Mouse (Mus musculus): ENCODE data around the gene Aox2. TPM values are rescaled to one million over a fixed set of nuclear protein-coding genes. Genes with fewer than 3 reads are reported as not detected.

Aox2 gene
- polyA plus RNA-seq, 1 experiment: not detected

DNA sequence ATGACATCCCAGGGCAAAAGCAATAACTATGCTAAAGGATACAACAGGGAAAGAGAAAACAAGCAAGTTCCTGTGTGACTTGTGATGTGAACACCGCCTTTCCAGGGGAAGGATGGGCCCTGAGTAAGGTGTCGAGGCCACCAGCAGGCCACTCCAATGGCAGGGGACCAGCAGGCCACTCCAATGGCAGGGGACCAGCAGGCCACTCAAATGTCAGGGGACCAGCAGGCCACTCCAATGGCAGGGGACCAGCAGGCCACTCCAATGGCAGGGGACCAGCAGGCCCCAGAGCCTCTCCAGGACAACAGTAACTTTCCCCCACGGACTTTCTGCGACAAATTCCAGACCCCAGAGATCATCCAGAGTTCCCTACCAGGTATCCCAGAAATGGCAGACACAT lies 2.3 kb downstream of the Aox2 start:
- Histone ChIP-seq H3K27me3 (ENCODE audit: control insufficient read depth, insufficient read depth, low read length, poor library complexity, severe bottlenecking) (no peaks in the 10 kb centered on the region), H3K27ac (ENCODE audit: insufficient read depth, low read length) (no peak overlapping the region), H3K9me3 (replicated peaks; ENCODE audit: control insufficient read depth, insufficient read depth, low read length, poor library complexity, severe bottlenecking) (no peaks in the 10 kb centered on the region), H3K9ac (ENCODE audit: low read depth, poor library complexity, severe bottlenecking) (no peak overlapping the region), H3K4me1 (ENCODE audit: control insufficient read depth, insufficient read depth, low read length) (peaks cover 3% of the 10 kb centered on the region), H3K4me3 (ENCODE audit: low read depth, low read length) (no peak overlapping the region), H3K36me3 (ENCODE audit: control insufficient read depth, insufficient read depth, low read length, poor library complexity, severe bottlenecking) (no peaks in the 10 kb centered on the region)
- TF ChIP-seq EP300 (IDR thresholded peaks at IDR 0.05; ENCODE audit: insufficient read depth, low read depth, low read length) (no peak), CTCF (IDR thresholded peaks at IDR 0.05; ENCODE audit: low read depth, low read length) (no peak), POLR2A (IDR thresholded peaks at IDR 0.05; ENCODE audit: insufficient read depth, low read length) (no peak)

DNA sequence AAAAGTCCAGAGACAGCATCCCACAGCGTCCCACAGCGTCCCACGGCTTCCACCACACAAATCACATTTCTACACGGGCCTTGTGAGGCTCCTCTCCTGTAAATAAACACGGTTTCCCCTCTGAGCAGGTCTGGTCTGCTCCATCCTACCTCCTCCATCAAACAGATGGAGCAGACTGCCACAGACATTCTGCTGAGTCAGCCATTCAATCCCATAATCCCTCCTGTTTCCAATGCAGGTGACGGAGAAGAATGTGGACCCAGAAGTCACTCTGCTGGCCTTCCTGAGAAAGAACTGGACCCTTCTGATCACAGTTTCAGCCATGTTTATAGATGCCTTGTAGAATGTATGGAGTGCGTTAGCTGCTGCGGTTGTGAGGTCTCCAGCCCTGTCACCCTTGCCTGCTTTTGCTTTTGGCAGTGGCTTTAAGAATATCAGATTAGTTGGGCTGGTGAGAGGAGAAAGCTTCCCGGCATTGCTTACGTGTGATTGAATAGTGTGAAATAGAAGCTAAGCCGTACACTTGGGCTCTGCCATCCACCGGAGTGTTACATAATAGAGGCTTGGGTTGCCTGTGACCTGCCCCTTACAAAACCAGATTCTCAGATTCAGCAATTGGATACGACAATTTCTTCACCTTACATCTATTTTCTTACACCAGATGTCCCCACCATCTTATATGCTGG lies 3.0 kb downstream of the Aox2 start:
- Histone ChIP-seq H3K4me1 (ENCODE audit: control insufficient read depth, insufficient read depth, low read length) (no peaks in the 10 kb centered on the region), H3K9me3 (replicated peaks; ENCODE audit: control insufficient read depth, insufficient read depth, low read length, poor library complexity, severe bottlenecking) (no peaks in the 10 kb centered on the region)

DNA sequence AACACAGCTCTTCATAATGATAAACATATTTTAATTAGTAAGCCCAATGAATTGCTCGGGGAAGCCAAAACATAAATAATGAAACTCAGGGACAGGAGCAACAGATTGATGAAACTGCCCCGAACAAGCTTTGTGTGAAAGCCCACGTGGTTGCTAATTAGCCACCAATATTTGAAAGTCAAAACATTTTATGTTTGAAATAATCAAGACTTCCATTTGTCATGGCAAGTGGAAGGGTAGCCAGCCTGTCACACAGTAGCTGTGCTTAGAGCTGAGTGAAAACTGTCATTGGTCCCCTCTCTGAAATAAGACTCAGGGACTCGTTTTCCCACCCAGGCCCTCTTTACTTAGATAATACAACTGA lies 3.5 kb downstream of the Aox2 start:
- no peak for TF ChIP-seq CTCF (IDR thresholded peaks at IDR 0.05; ENCODE audit: low read depth, low read length)
- no peak for TF ChIP-seq EP300 (IDR thresholded peaks at IDR 0.05; ENCODE audit: insufficient read depth, low read depth, low read length)
- TF ChIP-seq POLR2A (IDR thresholded peaks at IDR 0.05; ENCODE audit: insufficient read depth, low read length): no peak
- no peak overlapping the region for H3K27ac ChIP-seq (ENCODE audit: insufficient read depth, low read length)
- H3K9me3 ChIP-seq (replicated peaks; ENCODE audit: control insufficient read depth, insufficient read depth, low read length, poor library complexity, severe bottlenecking): no peaks in the 10 kb centered on the region
- no peak overlapping the region for H3K4me3 ChIP-seq (ENCODE audit: low read depth, low read length)
- no peaks in the 10 kb centered on the region for H3K27me3 ChIP-seq (ENCODE audit: control insufficient read depth, insufficient read depth, low read length, poor library complexity, severe bottlenecking)
- H3K9ac ChIP-seq (ENCODE audit: low read depth, poor library complexity, severe bottlenecking): no peak overlapping the region
- no peaks in the 10 kb centered on the region for H3K4me1 ChIP-seq (ENCODE audit: control insufficient read depth, insufficient read depth, low read length)
- H3K36me3 ChIP-seq (ENCODE audit: control insufficient read depth, insufficient read depth, low read length, poor library complexity, severe bottlenecking): no peaks in the 10 kb centered on the region

More for the DNA sequence above, 3.0 kb downstream of the Aox2 start:
- H3K27me3 ChIP-seq (ENCODE audit: control insufficient read depth, insufficient read depth, low read length, poor library complexity, severe bottlenecking): no peaks in the 10 kb centered on the region
- no peak overlapping the region for H3K4me3 ChIP-seq (ENCODE audit: low read depth, low read length)
- TF ChIP-seq EP300 (IDR thresholded peaks at IDR 0.05; ENCODE audit: insufficient read depth, low read depth, low read length) (no peak), CTCF (IDR thresholded peaks at IDR 0.05; ENCODE audit: low read depth, low read length) (no peak), POLR2A (IDR thresholded peaks at IDR 0.05; ENCODE audit: insufficient read depth, low read length) (no peak)
- no peak overlapping the region for H3K27ac ChIP-seq (ENCODE audit: insufficient read depth, low read length)
- H3K36me3 ChIP-seq (ENCODE audit: control insufficient read depth, insufficient read depth, low read length, poor library complexity, severe bottlenecking): no peaks in the 10 kb centered on the region
- H3K9ac ChIP-seq (ENCODE audit: low read depth, poor library complexity, severe bottlenecking): no peak overlapping the region

DNA sequence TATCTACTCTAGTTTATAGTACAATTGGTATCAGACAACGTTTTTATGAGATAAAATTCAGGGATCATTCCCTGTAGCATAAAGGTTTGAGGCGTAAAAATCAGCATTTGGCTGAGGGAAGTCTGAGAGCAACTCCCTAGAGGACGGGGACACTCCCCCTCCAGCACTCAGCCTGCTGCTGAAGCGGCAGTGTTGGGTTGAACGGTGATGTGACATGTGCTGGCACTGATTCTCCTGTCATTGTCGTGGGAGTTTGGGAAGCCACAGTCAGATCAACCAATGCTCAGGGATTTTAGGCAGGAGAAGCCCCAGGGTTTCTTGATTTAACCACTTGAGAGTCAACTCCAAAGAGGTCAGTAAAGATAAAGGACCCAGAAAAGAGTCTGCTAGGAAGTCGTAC lies 6.4 kb downstream of the Aox2 start:
- H3K27me3 ChIP-seq (ENCODE audit: control insufficient read depth, insufficient read depth, low read length, poor library complexity, severe bottlenecking): no peaks in the 10 kb centered on the region
- no peak overlapping the region for H3K27ac ChIP-seq (ENCODE audit: insufficient read depth, low read length)
- H3K4me1 ChIP-seq (ENCODE audit: control insufficient read depth, insufficient read depth, low read length): no peaks in the 10 kb centered on the region
- H3K36me3 ChIP-seq (ENCODE audit: control insufficient read depth, insufficient read depth, low read length, poor library complexity, severe bottlenecking): no peaks in the 10 kb centered on the region
- no peak overlapping the region for H3K4me3 ChIP-seq (ENCODE audit: low read depth, low read length)
- TF ChIP-seq EP300 (IDR thresholded peaks at IDR 0.05; ENCODE audit: insufficient read depth, low read depth, low read length) (no peak), POLR2A (IDR thresholded peaks at IDR 0.05; ENCODE audit: insufficient read depth, low read length) (no peak), CTCF (IDR thresholded peaks at IDR 0.05; ENCODE audit: low read depth, low read length) (no peak)
- no peaks in the 10 kb centered on the region for H3K9me3 ChIP-seq (replicated peaks; ENCODE audit: control insufficient read depth, insufficient read depth, low read length, poor library complexity, severe bottlenecking)
- H3K9ac ChIP-seq (ENCODE audit: low read depth, poor library complexity, severe bottlenecking): no peak overlapping the region

DNA sequence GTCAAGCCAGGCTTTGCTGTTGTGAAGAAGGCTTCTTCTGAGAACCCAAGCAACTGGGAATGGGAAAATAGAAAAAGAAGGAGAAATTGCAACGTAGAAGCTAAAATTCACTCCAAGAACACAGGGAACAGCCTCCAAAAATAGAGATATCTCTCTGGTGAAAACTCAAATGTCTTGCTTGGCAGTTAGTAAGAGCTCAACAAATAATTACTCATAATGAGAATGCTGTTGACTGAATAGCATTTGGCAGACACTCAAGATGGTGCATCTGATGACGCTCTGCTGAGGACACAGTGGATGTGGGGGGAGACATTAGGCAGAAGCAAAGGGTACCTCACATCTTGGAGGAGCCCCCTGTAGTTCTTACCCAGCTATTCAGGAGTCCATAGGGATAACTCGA lies 10.0 kb downstream of the Aox2 start:
- Histone ChIP-seq H3K4me3 (ENCODE audit: low read depth, low read length) (no peak overlapping the region), H3K27ac (ENCODE audit: insufficient read depth, low read length) (no peak overlapping the region), H3K27me3 (ENCODE audit: control insufficient read depth, insufficient read depth, low read length, poor library complexity, severe bottlenecking) (no peaks in the 10 kb centered on the region), H3K4me1 (ENCODE audit: control insufficient read depth, insufficient read depth, low read length) (no peaks in the 10 kb centered on the region), H3K9ac (ENCODE audit: low read depth, poor library complexity, severe bottlenecking) (no peak overlapping the region), H3K36me3 (ENCODE audit: control insufficient read depth, insufficient read depth, low read length, poor library complexity, severe bottlenecking) (no peaks in the 10 kb centered on the region), H3K9me3 (replicated peaks; ENCODE audit: control insufficient read depth, insufficient read depth, low read length, poor library complexity, severe bottlenecking) (no peaks in the 10 kb centered on the region)
- TF ChIP-seq CTCF (IDR thresholded peaks at IDR 0.05; ENCODE audit: low read depth, low read length): no peak
- no peak for TF ChIP-seq EP300 (IDR thresholded peaks at IDR 0.05; ENCODE audit: insufficient read depth, low read depth, low read length)
- no peak for TF ChIP-seq POLR2A (IDR thresholded peaks at IDR 0.05; ENCODE audit: insufficient read depth, low read length)

DNA sequence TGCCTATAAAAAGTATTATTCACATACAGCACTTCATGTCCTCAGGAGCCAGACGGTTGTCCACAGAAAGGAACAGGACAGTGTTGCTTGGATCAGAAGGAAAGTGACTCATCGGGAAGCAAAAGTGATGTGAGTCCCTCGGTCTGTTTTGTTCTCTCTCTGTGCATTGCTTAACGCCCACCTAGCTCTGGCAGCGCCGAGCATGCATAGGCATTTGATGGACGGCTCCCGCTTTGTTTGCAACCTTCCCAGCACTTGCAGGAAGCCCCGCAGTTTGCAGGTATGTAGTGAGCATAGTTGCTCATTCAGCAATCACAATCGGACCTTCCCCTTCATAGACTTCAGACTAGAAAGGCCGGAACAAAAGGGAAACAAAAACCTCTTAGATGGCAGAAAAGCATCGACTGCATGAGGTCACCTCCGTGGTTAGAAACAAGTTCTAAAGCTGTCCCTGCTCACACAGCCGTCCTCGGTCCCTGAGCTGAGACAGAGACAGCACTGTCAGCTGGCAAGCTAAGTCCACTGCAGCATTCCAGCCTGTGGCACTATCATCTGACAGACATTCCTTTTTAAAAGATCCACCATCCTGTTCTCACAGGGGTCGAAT lies 11.8 kb downstream of the Aox2 start:
- TF ChIP-seq CTCF (IDR thresholded peaks at IDR 0.05; ENCODE audit: low read depth, low read length): no peak
- no peak for TF ChIP-seq POLR2A (IDR thresholded peaks at IDR 0.05; ENCODE audit: insufficient read depth, low read length)
- TF ChIP-seq EP300 (IDR thresholded peaks at IDR 0.05; ENCODE audit: insufficient read depth, low read depth, low read length): no peak
- H3K4me1 ChIP-seq (ENCODE audit: control insufficient read depth, insufficient read depth, low read length): no peaks in the 10 kb centered on the region
- H3K27ac ChIP-seq (ENCODE audit: insufficient read depth, low read length): no peak overlapping the region
- no peak overlapping the region for H3K9ac ChIP-seq (ENCODE audit: low read depth, poor library complexity, severe bottlenecking)
- no peaks in the 10 kb centered on the region for H3K36me3 ChIP-seq (ENCODE audit: control insufficient read depth, insufficient read depth, low read length, poor library complexity, severe bottlenecking)
- H3K27me3 ChIP-seq (ENCODE audit: control insufficient read depth, insufficient read depth, low read length, poor library complexity, severe bottlenecking): no peaks in the 10 kb centered on the region
- no peak overlapping the region for H3K4me3 ChIP-seq (ENCODE audit: low read depth, low read length)
- no peaks in the 10 kb centered on the region for H3K9me3 ChIP-seq (replicated peaks; ENCODE audit: control insufficient read depth, insufficient read depth, low read length, poor library complexity, severe bottlenecking)
